Mouse (Mus musculus): Measurements from ENCODE around the gene Glrx5. TPM values are rescaled to one million over a fixed set of nuclear protein-coding genes. Genes with fewer than 3 reads are reported as not detected.

Glrx5 gene
- total and polyA plus RNA-seq, 3 experiments, result 108 to 291 TPM; not detected in 1

- H3K9me3 ChIP-seq (replicated peaks; ENCODE audit: insufficient read depth, low read length), result no peaks in the 10 kb centered on the region
- peak; percentile 75 for DNase-seq (ENCODE audit: low read depth, low spot score)
- H3K79me2 ChIP-seq (ENCODE audit: control insufficient read depth, insufficient read depth, low read length, poor library complexity), result peaks cover 67% of the 10 kb centered on the region
- H3K36me3 ChIP-seq (ENCODE audit: control insufficient read depth in 1 of 2, insufficient read depth in 2 of 2, low read length in 2 of 2), result peaks cover 0 to 32% of the 10 kb centered on the region in 2 experiments; a peak in 3 of 4 replicates
- peak overlapping the region; percentile 90 for H3K9ac ChIP-seq (ENCODE audit: control insufficient read depth, low read depth, low read length, poor library complexity, severe bottlenecking)
- no peak for TF ChIP-seq CHD2 (IDR thresholded peaks at IDR 0.05; ENCODE audit: low read length)
- peak; percentile 72 for TF ChIP-seq MAX (IDR thresholded peaks at IDR 0.05; ENCODE audit: low read length)
- 0 out of 2 replicates have a peak, but pooled peaks have one; percentile 22 for TF ChIP-seq MYC (IDR thresholded peaks at IDR 0.05; ENCODE audit: low read depth, low read length)
- no peak for TF ChIP-seq KAT2A (conservative IDR thresholded peaks at IDR 0.05; ENCODE audit: low read depth, low read length)
- peak; percentile 7; the same call in 1 of the 2 replicates for TF ChIP-seq TBP (IDR thresholded peaks at IDR 0.05; ENCODE audit: low read depth, low read length)
- TF ChIP-seq JUND (IDR thresholded peaks at IDR 0.05; ENCODE audit: low read depth, low read length), result no peak
- TF ChIP-seq BHLHE40 (IDR thresholded peaks at IDR 0.05; ENCODE audit: borderline replicate concordance, low read depth, low read length), result no peak
- peak; percentile 95 for TF ChIP-seq MXI1 (IDR thresholded peaks at IDR 0.05; ENCODE audit: low read depth, low read length)
- TF ChIP-seq ZC3H11A (IDR thresholded peaks at IDR 0.05; ENCODE audit: low read depth, low read length), result no peak
- no peak for TF ChIP-seq USF2 (IDR thresholded peaks at IDR 0.05; ENCODE audit: borderline replicate concordance in 1 of 2, insufficient read depth in 1 of 2, low read depth in 1 of 2, low read length in 2 of 2)
- TF ChIP-seq E2F4 (IDR thresholded peaks at IDR 0.05; ENCODE audit: borderline replicate concordance, low read depth, low read length), result no peak
- TF ChIP-seq CTCF (IDR thresholded peaks at IDR 0.05 in 2 of 3, conservative IDR thresholded peaks at IDR 0.05 in 1 of 3; ENCODE audit: control insufficient read depth in 1 of 3, insufficient read depth in 1 of 3, low read depth in 2 of 3, low read length in 3 of 3, poor library complexity in 1 of 3, severe bottlenecking in 1 of 3), result no peak
- TF ChIP-seq RAD21 (IDR thresholded peaks at IDR 0.05; ENCODE audit: low read depth, low read length), result no peak
- no peak for TF ChIP-seq POLR2AphosphoS5 (IDR thresholded peaks at IDR 0.05; ENCODE audit: borderline replicate concordance, low read depth, low read length)
- TF ChIP-seq ZMIZ1 (IDR thresholded peaks at IDR 0.05; ENCODE audit: low read depth, low read length), result no peak
- no peak; the same call in none of the 2 replicates for TF ChIP-seq SIN3A (IDR thresholded peaks at IDR 0.05; ENCODE audit: low read length)
- TF ChIP-seq POLR2AphosphoS2 (IDR thresholded peaks at IDR 0.05; ENCODE audit: low read length), result no peak; the same call in 1 of the 2 replicates
- TF ChIP-seq ETS1 (IDR thresholded peaks at IDR 0.05; ENCODE audit: low read depth, low read length), result 0 out of 2 replicates have a peak, but pooled peaks have one; percentile 20
- TF ChIP-seq USF1 (IDR thresholded peaks at IDR 0.05; ENCODE audit: low read depth, low read length), result no peak
- no peak for TF ChIP-seq ELF1 (IDR thresholded peaks at IDR 0.05; ENCODE audit: low read depth, low read length)
- TF ChIP-seq MAZ (IDR thresholded peaks at IDR 0.05; ENCODE audit: low read depth, low read length), result no peak
- no peak for TF ChIP-seq MAFK (IDR thresholded peaks at IDR 0.05; ENCODE audit: borderline replicate concordance, low read depth, low read length)
- peak; percentile 96 for TF ChIP-seq CHD1 (IDR thresholded peaks at IDR 0.05; ENCODE audit: low read depth, low read length)
- peak; percentile 40 for TF ChIP-seq TAL1 (IDR thresholded peaks at IDR 0.05; ENCODE audit: low read length)
- peak; percentile 22; the same call in 1 of the 2 replicates for TF ChIP-seq NRF1 (IDR thresholded peaks at IDR 0.05; ENCODE audit: insufficient read depth, low read depth, low read length, poor library complexity, severe bottlenecking)
- no peak for TF ChIP-seq ZKSCAN1 (IDR thresholded peaks at IDR 0.05; ENCODE audit: low read depth, low read length)
- no peak for TF ChIP-seq MYB (IDR thresholded peaks at IDR 0.05; ENCODE audit: low read depth, low read length)
- peak; percentile 38 to 42; a peak in 1 of 4 replicates for TF ChIP-seq POLR2A (IDR thresholded peaks at IDR 0.05; ENCODE audit: control insufficient read depth in 1 of 2, insufficient read depth in 1 of 2, low read depth in 1 of 2, low read length in 2 of 2, poor library complexity in 1 of 2)
- no peak; the same call in 1 of the 2 replicates for TF ChIP-seq GATA1 (IDR thresholded peaks at IDR 0.05; ENCODE audit: low read depth, low read length)
- 0 out of 2 replicates have a peak, but pooled peaks have one; percentile 41 for TF ChIP-seq TCF12 (IDR thresholded peaks at IDR 0.05; ENCODE audit: low read depth, low read length)
- 0 out of 4 replicates have a peak, but pooled peaks of 1 of the 2 experiments have one; percentile 25 for TF ChIP-seq EP300 (IDR thresholded peaks at IDR 0.05; ENCODE audit: low read depth in 1 of 2, low read length in 2 of 2)
- peak; percentile 40; the same call in 1 of the 2 replicates for TF ChIP-seq HCFC1 (IDR thresholded peaks at IDR 0.05; ENCODE audit: low read depth, low read length)
- peak overlapping the region; percentile 81 to 92 for H3K4me3 ChIP-seq (ENCODE audit: control insufficient read depth in 1 of 2, insufficient read depth in 1 of 2, low read depth in 2 of 2, low read length in 2 of 2)
- peaks cover 0 to 46% of the 10 kb centered on the region in 2 experiments; a peak in 3 of 4 replicates for H3K4me1 ChIP-seq (ENCODE audit: control insufficient read depth in 1 of 2, insufficient read depth in 2 of 2, low read length in 2 of 2)
- H3K27me3 ChIP-seq (ENCODE audit: control insufficient read depth in 1 of 2, insufficient read depth in 2 of 2, low read length in 2 of 2), result no peaks in the 10 kb centered on the region
- peak overlapping the region; percentile 88 for H3K27ac ChIP-seq (ENCODE audit: control insufficient read depth, low read depth, low read length)
Measured at GRCm38 (mm10) chr12:105031081-105032058, 1.1 kb upstream of the Glrx5 start.
